Mouse (Mus musculus): ENCODE data around the gene Prkar2a. TPM values are rescaled to one million over a fixed set of nuclear protein-coding genes. Genes with fewer than 3 reads are reported as not detected.

The Prkar2a gene
- total RNA-seq, 1 experiment = 18.2 TPM

- DNase-seq (ENCODE audit: low read depth, low spot score) = no peak
- TF ChIP-seq CHD2 (IDR thresholded peaks at IDR 0.05; ENCODE audit: low read depth, low read length) (no peak), ZNF384 (IDR thresholded peaks at IDR 0.05; ENCODE audit: low read depth, low read length) (no peak)
Measured at GRCm38 (mm10) chr9:108748600-108749183, 59.6 kb downstream of the Prkar2a start.

GRCm38 (mm10) chr9:108750616-108751015 is 61.5 kb downstream of the Prkar2a start:
- Histone ChIP-seq H3K4me1 (ENCODE audit: control insufficient read depth in 2 of 2, insufficient read depth in 2 of 2, low read length in 2 of 2, poor library complexity in 1 of 2) (peaks cover 0 to 16% of the 10 kb centered on the region in 2 experiments; a peak in 2 of 4 replicates), H3K27ac (ENCODE audit: insufficient read depth, low read depth, low read length, poor library complexity, severe bottlenecking) (no peak overlapping the region), H3K9ac (ENCODE audit: insufficient read depth, low read depth, low read length, poor library complexity, severe bottlenecking) (no peak overlapping the region), H3K36me3 (ENCODE audit: control insufficient read depth, insufficient read depth, low read length, poor library complexity, severe bottlenecking) (peaks cover 11% of the 10 kb centered on the region; the same call in 1 of the 2 replicates), H3K4me3 (ENCODE audit: insufficient read depth in 1 of 2, low read depth in 1 of 2, low read length in 2 of 2, poor library complexity in 1 of 2, severe bottlenecking in 1 of 2) (no peak overlapping the region), H3K9me3 (ENCODE audit: control insufficient read depth, insufficient read depth, low read depth, low read length) (no peaks in the 10 kb centered on the region)
- DNase-seq (ENCODE audit: low read depth, low spot score) = no peak
- in situ Hi-C loops (cut with MboI; ENCODE audit: low sequenced_read_pairs in 2 of 2, unreplicated experiment in 2 of 2) = no loop called here
- TF ChIP-seq HCFC1 (IDR thresholded peaks at IDR 0.05; ENCODE audit: borderline replicate concordance, insufficient read depth, low read length) (no peak), ZC3H11A (IDR thresholded peaks at IDR 0.05; ENCODE audit: borderline replicate concordance, low read depth, low read length) (no peak), CHD2 (IDR thresholded peaks at IDR 0.05; ENCODE audit: low read depth, low read length) (no peak), ZNF384 (IDR thresholded peaks at IDR 0.05; ENCODE audit: low read depth, low read length) (no peak)

More at GRCm38 (mm10) chr9:108748600-108749183, 59.6 kb downstream of the Prkar2a start:
- no peak overlapping the region for H3K4me3 ChIP-seq (ENCODE audit: insufficient read depth in 1 of 2, low read depth in 1 of 2, low read length in 2 of 2, poor library complexity in 1 of 2, severe bottlenecking in 1 of 2)
- peaks cover 0 to 9% of the 10 kb centered on the region in 2 experiments; a peak in 1 of 4 replicates for H3K4me1 ChIP-seq (ENCODE audit: control insufficient read depth in 2 of 2, insufficient read depth in 2 of 2, low read length in 2 of 2, poor library complexity in 1 of 2)
- H3K9me3 ChIP-seq (ENCODE audit: control insufficient read depth, insufficient read depth, low read depth, low read length) = no peaks in the 10 kb centered on the region
- H3K36me3 ChIP-seq (ENCODE audit: control insufficient read depth, insufficient read depth, low read length, poor library complexity, severe bottlenecking) = peaks cover 12% of the 10 kb centered on the region; the same call in 1 of the 2 replicates
- in situ Hi-C loops (cut with MboI; ENCODE audit: low sequenced_read_pairs in 2 of 2, unreplicated experiment in 2 of 2) = no loop called here
- no peak overlapping the region for H3K27ac ChIP-seq (ENCODE audit: insufficient read depth, low read depth, low read length, poor library complexity, severe bottlenecking)
- no peak overlapping the region for H3K9ac ChIP-seq (ENCODE audit: insufficient read depth, low read depth, low read length, poor library complexity, severe bottlenecking)

GRCm38 (mm10) chr9:108752142-108752920 is 63.2 kb downstream of the Prkar2a start:
- in situ Hi-C loops (cut with MboI; ENCODE audit: low sequenced_read_pairs in 2 of 2, unreplicated experiment in 2 of 2) = no loop called here
- H3K27ac ChIP-seq (ENCODE audit: insufficient read depth, low read depth, low read length, poor library complexity, severe bottlenecking) = peak overlapping the region; percentile 61
- DNase-seq (ENCODE audit: low read depth, low spot score) = no peak

GRCm38 (mm10) chr9:108753326-108753725 is 64.2 kb downstream of the Prkar2a start:
- DNase-seq (ENCODE audit: low read depth, low spot score) = peak; percentile 92
- TF ChIP-seq CHD2 (IDR thresholded peaks at IDR 0.05; ENCODE audit: low read depth, low read length) (no peak), HCFC1 (IDR thresholded peaks at IDR 0.05; ENCODE audit: borderline replicate concordance, insufficient read depth, low read length) (no peak), ZC3H11A (IDR thresholded peaks at IDR 0.05; ENCODE audit: borderline replicate concordance, low read depth, low read length) (no peak), ZNF384 (IDR thresholded peaks at IDR 0.05; ENCODE audit: low read depth, low read length) (no peak), MAFK (IDR thresholded peaks at IDR 0.05; ENCODE audit: insufficient read depth, low read depth, low read length) (no peak)
- H3K4me1 ChIP-seq (ENCODE audit: control insufficient read depth in 2 of 2, insufficient read depth in 2 of 2, low read length in 2 of 2, poor library complexity in 1 of 2) = peaks cover 0 to 16% of the 10 kb centered on the region in 2 experiments; a peak in 2 of 4 replicates
- H3K9me3 ChIP-seq (ENCODE audit: control insufficient read depth, insufficient read depth, low read depth, low read length) = no peaks in the 10 kb centered on the region
- in situ Hi-C loops (cut with MboI; ENCODE audit: low sequenced_read_pairs in 2 of 2, unreplicated experiment in 2 of 2) = no loop called here
- H3K4me3 ChIP-seq (ENCODE audit: insufficient read depth in 1 of 2, low read depth in 1 of 2, low read length in 2 of 2, poor library complexity in 1 of 2, severe bottlenecking in 1 of 2) = no peak overlapping the region
- peaks cover 2% of the 10 kb centered on the region; the same call in 1 of the 2 replicates for H3K36me3 ChIP-seq (ENCODE audit: control insufficient read depth, insufficient read depth, low read length, poor library complexity, severe bottlenecking)
- no peak overlapping the region for H3K9ac ChIP-seq (ENCODE audit: insufficient read depth, low read depth, low read length, poor library complexity, severe bottlenecking)
- H3K27ac ChIP-seq (ENCODE audit: insufficient read depth, low read depth, low read length, poor library complexity, severe bottlenecking) = peak overlapping the region; percentile 88

More at GRCm38 (mm10) chr9:108752142-108752920, 63.2 kb downstream of the Prkar2a start:
- Histone ChIP-seq H3K36me3 (ENCODE audit: control insufficient read depth, insufficient read depth, low read length, poor library complexity, severe bottlenecking) (peaks cover 2% of the 10 kb centered on the region; the same call in 1 of the 2 replicates), H3K4me1 (ENCODE audit: control insufficient read depth in 2 of 2, insufficient read depth in 2 of 2, low read length in 2 of 2, poor library complexity in 1 of 2) (peaks cover 0 to 16% of the 10 kb centered on the region in 2 experiments; a peak in 2 of 4 replicates), H3K4me3 (ENCODE audit: insufficient read depth in 1 of 2, low read depth in 1 of 2, low read length in 2 of 2, poor library complexity in 1 of 2, severe bottlenecking in 1 of 2) (no peak overlapping the region), H3K9ac (ENCODE audit: insufficient read depth, low read depth, low read length, poor library complexity, severe bottlenecking) (no peak overlapping the region), H3K9me3 (ENCODE audit: control insufficient read depth, insufficient read depth, low read depth, low read length) (no peaks in the 10 kb centered on the region)
- TF ChIP-seq CHD2 (IDR thresholded peaks at IDR 0.05; ENCODE audit: low read depth, low read length) (no peak), ZNF384 (IDR thresholded peaks at IDR 0.05; ENCODE audit: low read depth, low read length) (no peak)

All from ES-E14 (cell line).